Mouse (Mus musculus) gastrocnemius, adult 8-10 months (tissue): ENCODE data around the gene Ddit4. TPM values are rescaled to one million over a fixed set of nuclear protein-coding genes. Genes with fewer than 3 reads are reported as not detected.
"Not testable (repeated sequence)": the region's sequence is repeated elsewhere in the genome, so short reads cannot be mapped to it uniquely, and the experiment has no call there.

Source experiments
- DNase-seq, 2 experiments: peaks; one replicate each; pipeline ENCODE4 v3.0.0; 2022; ENCODE audit warnings: low spot score in 2 of 2
- total RNA-seq, 4 experiments: library from RNA; stranded (reverse); gene quantifications; 2 replicates each; pipeline ENCODE4 v1.2.4; 2022

The Ddit4 gene
- total RNA-seq, result 10 to 100 TPM in 2 of 4 experiments, 1 to 10 TPM in 2; 4.7 to 45.4 (median 9.4) TPM

- DNase-seq, result peak; percentile 100
These were observed at the start of gene Ddit4 for GRCm38 (mm10) chr10:59951211-59952151. TSS of gene Ddit4 (minus strand) at chr10:59951834.

GRCm38 (mm10) chr10:59999057-59999456 is 47.4 kb upstream of the Ddit4 start:
- DNase-seq, result no peak

- no peak for DNase-seq
These were observed 46.0 kb upstream of the Ddit4 start for GRCm38 (mm10) chr10:59997591-59997990.

- no peak for DNase-seq
These were observed 44.3 kb upstream of the Ddit4 start for GRCm38 (mm10) chr10:59995889-59996288.

GRCm38 (mm10) chr10:59993813-59994212 is 42.2 kb upstream of the Ddit4 start:
- not testable (repeated sequence) for DNase-seq

GRCm38 (mm10) chr10:59992024-59992423 is 40.4 kb upstream of the Ddit4 start:
- DNase-seq, result no peak

- DNase-seq, result no peak
These were observed 39.7 kb upstream of the Ddit4 start for GRCm38 (mm10) chr10:59991262-59991880.

GRCm38 (mm10) chr10:59990393-59990792 is 38.8 kb upstream of the Ddit4 start:
- no peak for DNase-seq

GRCm38 (mm10) chr10:59988036-59988435 is 36.4 kb upstream of the Ddit4 start:
- DNase-seq, result no peak

GRCm38 (mm10) chr10:59982379-59982873 is 30.8 kb upstream of the Ddit4 start:
- no peak for DNase-seq

GRCm38 (mm10) chr10:59981792-59982191 is 30.2 kb upstream of the Ddit4 start:
- no peak for DNase-seq

GRCm38 (mm10) chr10:59981336-59981735 is 29.7 kb upstream of the Ddit4 start:
- no peak for DNase-seq

- DNase-seq, result no peak
These were observed 29.2 kb upstream of the Ddit4 start for GRCm38 (mm10) chr10:59980815-59981244.

GRCm38 (mm10) chr10:59978873-59979743 is 27.5 kb upstream of the Ddit4 start:
- peak; percentile 65 to 66 for DNase-seq

GRCm38 (mm10) chr10:59978401-59978800 is 26.8 kb upstream of the Ddit4 start:
- no peak for DNase-seq

GRCm38 (mm10) chr10:59977715-59978343 is 26.2 kb upstream of the Ddit4 start:
- DNase-seq, result no peak

- DNase-seq, result no peak
These were observed 25.5 kb upstream of the Ddit4 start for GRCm38 (mm10) chr10:59977141-59977540.

- DNase-seq, result no peak
These were observed 23.2 kb upstream of the Ddit4 start for GRCm38 (mm10) chr10:59974786-59975185.

GRCm38 (mm10) chr10:59974191-59974664 is 22.6 kb upstream of the Ddit4 start:
- DNase-seq, result peak; percentile 58 to 63

- no peak for DNase-seq
These were observed 21.8 kb upstream of the Ddit4 start for GRCm38 (mm10) chr10:59973400-59973799.

- no peak for DNase-seq
These were observed 21.4 kb upstream of the Ddit4 start for GRCm38 (mm10) chr10:59972999-59973398.
